Mouse (Mus musculus) neural tube, embryonic 13.5 days (tissue): ENCODE results near the gene Wnt1. TPM values are rescaled to one million over a fixed set of nuclear protein-coding genes. Genes with fewer than 3 reads are reported as not detected.
"Not testable (repeated sequence)": the region's sequence is repeated elsewhere in the genome, so short reads cannot be mapped to it uniquely, and the experiment has no call there.

Experiments
- ATAC-seq: fragments of 200-750 bp; cut with Nextera tagmentation; 2 replicates; pipeline ENCODE4 v1.8.0; 2017; ENCODE audit warnings: low read depth, mild to moderate bottlenecking, moderate TSS enrichment, moderate library complexity
- H3K27ac ChIP-seq: fragments of 300-500 bp; sonication (generic); replicated peaks from 2 replicates; pipeline ENCODE4 v1.5.1; 2015; ENCODE audit warnings: moderate library complexity, mild to moderate bottlenecking, inconsistent platforms
- H3K27me3 ChIP-seq: fragments of 300-500 bp; sonication (generic); 2 replicates; pipeline ENCODE4 v1.6.1; 2015; ENCODE audit warnings: mild to moderate bottlenecking, inconsistent platforms
- H3K36me3 ChIP-seq: fragments of 300-500 bp; sonication (generic); 2 replicates; pipeline ENCODE4 v1.6.1; 2015; ENCODE audit warnings: mild to moderate bottlenecking, inconsistent platforms
- H3K4me1 ChIP-seq: fragments of 300-500 bp; sonication (generic); replicated peaks from 2 replicates; pipeline ENCODE4 v1.6.1; 2015; ENCODE audit warnings: inconsistent platforms
- H3K4me2 ChIP-seq: fragments of 300-500 bp; sonication (generic); 2 replicates; pipeline ENCODE4 v1.6.1; 2015; ENCODE audit warnings: inconsistent platforms, mild to moderate bottlenecking, moderate library complexity
- H3K4me3 ChIP-seq: fragments of 300-500 bp; sonication (generic); 2 replicates; pipeline ENCODE4 v1.5.1; 2015; ENCODE audit warnings: mild to moderate bottlenecking, inconsistent platforms
- H3K9ac ChIP-seq: fragments of 300-500 bp; sonication (generic); 2 replicates; pipeline ENCODE4 v1.6.1; 2015; ENCODE audit warnings: moderate library complexity, mild to moderate bottlenecking, inconsistent platforms
- H3K9me3 ChIP-seq: fragments of 300-500 bp; sonication (generic); 2 replicates; pipeline ENCODE4 v1.6.1; 2016; ENCODE audit warnings: inconsistent platforms
- WGBS: fragments of 180-500 bp; shearing (Covaris S2); methylation state at CpG from one replicate; pipeline ENCODE4 v1.1.7; 2015; 5-methylcytosine and 5-hydroxymethylcytosine counted together
- polyA plus RNA-seq: library from polyadenylated mRNA; unstranded; fragments of >200 nt; fragmentation: Nextera tagmentation; extraction: Ambion mirVana; gene quantifications from 2 replicates; pipeline ENCODE4 v1.2.1, GENCODE M21; 2015

Gene Wnt1
- polyA plus RNA-seq = 3.6 and 3.9 TPM in 2 replicates

- Histone ChIP-seq H3K36me3 (no peaks in the 10 kb centered on the region), H3K9ac (0 out of 2 replicates have a peak within 1 kb of the TSS, but pooled peaks have one; percentile 45), H3K9me3 (no peaks in the 10 kb centered on the region), H3K4me3 (peak within 1 kb of the TSS; percentile 35), H3K4me2 (peak within 1 kb of the TSS; percentile 41), H3K4me1 (peaks cover 38% of the 10 kb centered on the region), H3K27ac (no peak within 1 kb of the TSS), H3K27me3 (peaks cover 98% of the 10 kb centered on the region)
- ATAC-seq = no peak
- 1% methylated on average over 51 of the region's 51 CpGs for WGBS
Measured at GRCm38 (mm10) chr15:98789661-98790535, at the start of gene Wnt1. Wnt1 (plus strand) TSS chr15:98789857.

DNA sequence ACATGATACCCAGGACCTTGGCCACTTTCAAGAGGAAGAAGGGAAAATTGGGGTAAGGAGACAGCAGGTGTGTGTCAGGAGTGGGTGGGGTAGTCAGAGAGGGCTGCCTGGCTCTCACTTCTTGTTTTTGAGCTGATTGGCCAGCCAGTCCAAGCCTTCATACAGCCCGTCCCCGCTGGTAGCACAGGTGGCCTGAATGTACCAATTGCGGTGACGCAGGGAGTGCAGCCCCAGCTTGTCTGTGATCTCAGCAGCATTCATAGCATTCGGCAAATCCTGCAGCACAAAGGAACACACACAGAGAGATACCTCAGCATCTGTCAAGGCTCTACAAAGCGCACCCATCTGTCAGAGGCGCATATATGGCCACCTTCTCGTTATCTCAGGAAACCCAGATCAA is 49.4 kb upstream of the Wnt1 start:
- no peak for ATAC-seq
- H3K9me3 ChIP-seq = no peaks in the 10 kb centered on the region
- no peak overlapping the region for H3K27ac ChIP-seq
- WGBS = 91% methylated on average over 8 of the region's 8 CpGs
- peaks cover 71% of the 10 kb centered on the region for H3K36me3 ChIP-seq
- no peaks in the 10 kb centered on the region for H3K27me3 ChIP-seq
- no peak overlapping the region for H3K4me3 ChIP-seq
- no peaks in the 10 kb centered on the region for H3K4me1 ChIP-seq
- H3K9ac ChIP-seq = no peak overlapping the region
- H3K4me2 ChIP-seq = no peak overlapping the region

- H3K9me3 ChIP-seq = no peaks in the 10 kb centered on the region
- no peak for ATAC-seq
- 88% methylated on average over 8 of the region's 8 CpGs for WGBS
- H3K4me2 ChIP-seq = no peak overlapping the region
- peaks cover 4% of the 10 kb centered on the region for H3K4me1 ChIP-seq
- H3K36me3 ChIP-seq = peaks cover 47% of the 10 kb centered on the region
- H3K4me3 ChIP-seq = no peak overlapping the region
- no peaks in the 10 kb centered on the region for H3K27me3 ChIP-seq
- no peak overlapping the region for H3K27ac ChIP-seq
- no peak overlapping the region for H3K9ac ChIP-seq
Measured at GRCm38 (mm10) chr15:98742766-98743428, 46.8 kb upstream of the Wnt1 start.

DNA sequence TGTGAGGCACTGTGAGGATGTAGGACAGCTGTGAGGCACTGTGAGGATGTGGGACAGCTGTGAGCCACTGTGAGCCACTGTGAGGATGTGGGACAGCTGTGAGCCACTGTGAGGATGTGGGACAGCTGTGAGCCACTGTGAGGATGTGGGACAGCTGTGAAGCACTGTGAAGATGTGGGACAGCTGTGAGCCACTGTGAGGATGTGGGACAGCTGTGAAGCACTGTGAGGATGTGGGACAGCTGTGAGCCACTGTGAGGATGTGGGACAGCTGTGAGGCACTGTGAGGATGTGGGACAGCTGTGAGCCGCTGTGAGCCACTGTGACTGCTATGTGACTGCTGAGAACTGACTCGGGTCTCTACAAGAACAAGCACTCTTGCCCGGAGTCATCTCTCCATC is 45.8 kb upstream of the Wnt1 start:
- not testable (repeated sequence) for H3K4me1 ChIP-seq, H3K9ac ChIP-seq, H3K4me3 ChIP-seq, H3K4me2 ChIP-seq, H3K27ac ChIP-seq, ATAC-seq, H3K9me3 ChIP-seq, H3K27me3 ChIP-seq
- peaks cover 39% of the 10 kb centered on the region for H3K36me3 ChIP-seq
- WGBS = 84% methylated on average over 3 of the region's 3 CpGs

- H3K4me2 ChIP-seq = no peak overlapping the region
- H3K9ac ChIP-seq = no peak overlapping the region
- no peaks in the 10 kb centered on the region for H3K27me3 ChIP-seq
- no peak overlapping the region for H3K4me3 ChIP-seq
- no peaks in the 10 kb centered on the region for H3K9me3 ChIP-seq
- H3K36me3 ChIP-seq = peaks cover 14% of the 10 kb centered on the region
- H3K27ac ChIP-seq = no peak overlapping the region
- H3K4me1 ChIP-seq = peaks cover 9% of the 10 kb centered on the region
- 86% methylated on average over 10 of the region's 10 CpGs for WGBS
- no peak for ATAC-seq
Measured at GRCm38 (mm10) chr15:98746344-98746965, 43.2 kb upstream of the Wnt1 start.

GRCm38 (mm10) chr15:98747296-98747695 is 42.4 kb upstream of the Wnt1 start:
- H3K27ac ChIP-seq = no peak overlapping the region
- 86% methylated on average over 6 of the region's 6 CpGs for WGBS
- H3K4me2 ChIP-seq = no peak overlapping the region
- H3K4me3 ChIP-seq = no peak overlapping the region
- H3K27me3 ChIP-seq = no peaks in the 10 kb centered on the region
- no peak overlapping the region for H3K9ac ChIP-seq
- peaks cover 9% of the 10 kb centered on the region for H3K4me1 ChIP-seq
- no peaks in the 10 kb centered on the region for H3K9me3 ChIP-seq
- ATAC-seq = no peak
- peaks cover 5% of the 10 kb centered on the region for H3K36me3 ChIP-seq

- Histone ChIP-seq H3K4me3 (no peak overlapping the region), H3K9me3 (no peaks in the 10 kb centered on the region), H3K36me3 (no peaks in the 10 kb centered on the region), H3K4me1 (peaks cover 9% of the 10 kb centered on the region), H3K27me3 (no peaks in the 10 kb centered on the region), H3K27ac (no peak overlapping the region), H3K9ac (no peak overlapping the region), H3K4me2 (no peak overlapping the region)
- ATAC-seq = no peak
- WGBS = 94% methylated on average over 2 of the region's 2 CpGs
Measured at GRCm38 (mm10) chr15:98749093-98749492, 40.6 kb upstream of the Wnt1 start.

DNA sequence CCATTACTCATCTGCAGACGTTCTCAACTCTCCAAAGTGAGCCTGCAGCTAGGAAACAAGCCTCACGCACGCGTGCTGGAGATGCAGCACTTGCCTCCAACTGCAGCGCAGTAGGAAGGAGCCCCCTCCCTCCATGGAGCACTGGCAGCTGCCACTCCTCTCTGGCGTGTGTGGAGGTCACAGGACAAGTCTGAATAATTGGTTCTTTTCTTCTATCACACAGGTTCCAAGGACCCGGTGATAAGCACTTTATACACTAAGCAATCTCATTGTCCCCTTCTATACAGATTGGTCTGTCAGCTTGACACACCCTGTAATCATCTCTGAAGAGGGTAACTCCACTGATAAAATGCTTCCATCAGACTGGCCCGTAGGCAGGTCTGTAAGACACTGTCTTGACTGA is 36.6 kb upstream of the Wnt1 start:
- Histone ChIP-seq H3K9me3 (no peaks in the 10 kb centered on the region), H3K4me2 (no peak overlapping the region), H3K36me3 (peaks cover 11% of the 10 kb centered on the region; the same call in 1 of the 2 replicates), H3K4me1 (peaks cover 8% of the 10 kb centered on the region), H3K9ac (no peak overlapping the region), H3K27ac (no peak overlapping the region), H3K4me3 (no peak overlapping the region), H3K27me3 (no peaks in the 10 kb centered on the region)
- no peak for ATAC-seq
- WGBS = 76% methylated on average over 8 of the region's 8 CpGs

- WGBS = 90% methylated on average over 2 of the region's 2 CpGs
- ATAC-seq = no peak
Measured at GRCm38 (mm10) chr15:98754125-98754524, 35.5 kb upstream of the Wnt1 start.

DNA sequence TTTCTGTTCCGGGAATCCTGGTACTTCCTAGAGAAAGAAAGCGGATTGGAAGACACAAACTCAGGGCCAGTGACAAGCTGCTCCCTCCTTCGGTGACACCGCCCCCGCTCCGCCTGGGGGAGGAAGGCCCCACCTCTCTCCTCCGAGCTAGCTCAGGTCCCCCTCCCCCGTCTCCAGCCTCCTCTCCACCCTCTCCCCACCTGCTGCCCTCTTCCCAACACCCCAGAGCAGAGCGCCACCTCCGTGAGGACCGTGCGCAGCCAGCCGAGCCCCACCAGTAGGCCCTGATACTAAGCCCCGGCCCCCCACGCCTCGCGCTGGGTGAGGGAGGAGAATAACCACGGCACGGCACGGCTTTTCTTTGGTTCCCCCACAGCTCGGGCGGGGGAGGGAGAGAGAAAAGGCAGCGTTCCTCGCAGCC is 27.4 kb upstream of the Wnt1 start:
- WGBS = under 1% methylated on average over 22 of the region's 24 CpGs

More at GRCm38 (mm10) chr15:98754125-98754524, 35.5 kb upstream of the Wnt1 start:
- H3K9ac ChIP-seq = no peak overlapping the region
- H3K4me3 ChIP-seq = no peak overlapping the region
- H3K9me3 ChIP-seq = no peaks in the 10 kb centered on the region
- H3K4me1 ChIP-seq = peaks cover 4% of the 10 kb centered on the region; the same call in 1 of the 2 replicates
- no peak overlapping the region for H3K27ac ChIP-seq
- peaks cover 21% of the 10 kb centered on the region for H3K36me3 ChIP-seq
- H3K27me3 ChIP-seq = no peaks in the 10 kb centered on the region
- no peak overlapping the region for H3K4me2 ChIP-seq

DNA sequence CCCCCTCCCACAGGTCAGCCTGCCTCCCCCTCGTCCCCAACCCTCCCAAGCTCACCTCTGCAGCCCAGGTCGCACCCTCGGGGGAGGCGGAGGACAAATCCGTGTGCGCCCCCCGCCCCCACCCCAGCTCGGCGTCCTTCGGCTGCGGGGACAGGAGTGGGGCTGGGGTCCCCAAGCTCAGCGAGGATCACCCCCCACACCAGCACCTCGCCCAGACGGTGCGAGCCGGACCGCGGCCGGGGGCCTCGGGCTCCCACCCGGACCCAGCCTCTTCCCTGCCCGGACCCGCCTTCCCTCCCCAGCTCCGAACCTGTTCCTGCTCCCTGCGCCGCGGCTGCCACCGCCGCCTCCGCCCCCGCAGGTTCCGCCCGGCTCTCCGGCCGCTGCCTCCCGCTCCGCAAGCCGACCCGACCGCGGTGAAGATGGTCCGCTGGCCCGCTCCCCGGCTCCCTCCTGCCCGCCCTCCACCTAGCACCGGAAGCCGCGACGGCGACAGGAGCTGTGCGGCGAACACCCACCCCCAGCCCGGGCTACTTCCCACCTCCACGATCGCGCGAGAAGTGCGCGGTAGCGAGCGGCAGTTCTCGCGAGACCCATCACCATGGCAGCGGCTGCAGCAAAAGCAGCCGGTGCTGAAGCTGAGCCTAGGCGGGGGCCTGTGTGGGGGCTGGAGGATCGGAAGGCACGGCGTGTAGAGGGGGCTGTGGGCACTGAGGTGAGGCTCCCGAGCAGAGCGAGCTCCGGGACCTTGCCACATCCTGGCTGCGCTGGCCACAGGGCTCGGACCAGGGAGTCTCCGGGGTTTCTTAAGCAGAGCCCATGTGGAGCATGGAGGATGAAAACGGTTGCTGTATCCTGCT is 26.8 kb upstream of the Wnt1 start, which contains the start of gene Arf3:
Gene Arf3 (minus strand): TSS at position 545 of the 860 bp plus-strand sequence.
- peak within 1 kb of the TSS; percentile 94 for H3K27ac ChIP-seq
- H3K9me3 ChIP-seq = no peaks in the 10 kb centered on the region
- H3K27me3 ChIP-seq = peaks cover 29% of the 10 kb centered on the region

More for the DNA sequence above, 27.4 kb upstream of the Wnt1 start:
- Histone ChIP-seq H3K4me3 (peak overlapping the region; percentile 99), H3K9ac (peak overlapping the region; percentile 97), H3K36me3 (peaks cover 22% of the 10 kb centered on the region), H3K27ac (peak overlapping the region; percentile 94), H3K4me2 (peak overlapping the region; percentile 77), H3K9me3 (no peaks in the 10 kb centered on the region), H3K27me3 (peaks cover 26% of the 10 kb centered on the region), H3K4me1 (peaks cover 29% of the 10 kb centered on the region)
- peak; percentile 74 for ATAC-seq

More for the DNA sequence above, 26.8 kb upstream of the Wnt1 start, which contains the start of gene Arf3:
- Histone ChIP-seq H3K4me2 (peak within 1 kb of the TSS; percentile 77), H3K36me3 (peaks cover 20% of the 10 kb centered on the region), H3K4me1 (peaks cover 29% of the 10 kb centered on the region), H3K9ac (peak within 1 kb of the TSS; percentile 97), H3K4me3 (peak within 1 kb of the TSS; percentile 99)
- under 1% methylated on average over 76 of the region's 76 CpGs for WGBS
- ATAC-seq = peak; percentile 97
